Mouse (Mus musculus): ENCODE measurements around the gene Ormdl3. TPM values are rescaled to one million over a fixed set of nuclear protein-coding genes. Genes with fewer than 3 reads are reported as not detected.

The Ormdl3 gene
- 90.2 TPM for polyA plus RNA-seq (2017; shearing (Covaris generic))

DNA sequence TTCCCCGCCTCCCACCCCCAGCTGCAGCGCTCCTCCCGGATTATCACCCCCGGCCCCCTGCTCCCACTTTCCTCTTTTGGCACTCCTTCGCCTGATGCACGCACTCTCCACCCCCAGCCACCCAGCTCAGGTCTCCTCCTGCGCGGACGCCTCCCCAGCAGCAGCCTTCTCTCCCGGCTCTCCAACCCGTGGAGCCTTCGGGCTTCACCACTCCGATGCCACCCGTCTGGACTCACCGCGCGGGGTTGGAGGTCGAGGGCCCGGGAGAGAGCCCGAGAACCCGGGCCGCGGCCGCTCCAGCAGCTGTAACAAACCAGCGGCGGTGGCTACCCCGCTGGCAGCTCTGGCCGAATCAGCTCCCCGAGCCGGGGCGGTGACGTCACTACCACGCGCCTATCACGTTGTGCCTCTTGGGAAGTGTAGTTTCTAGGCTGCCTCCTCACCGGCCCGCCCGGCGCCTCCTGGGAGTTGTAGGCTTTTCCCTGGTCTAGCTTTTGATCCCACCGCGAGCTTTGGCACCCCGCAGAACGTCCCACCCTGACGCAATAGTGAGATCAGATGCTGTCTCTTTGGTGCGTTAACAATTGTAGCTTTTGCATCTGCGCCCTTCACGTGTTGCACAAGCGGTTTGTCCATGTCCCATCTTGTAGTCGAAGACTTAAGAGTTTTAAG, at the start of gene Ormdl3:
Gene Ormdl3, minus strand, starts transcription at position 477 of the 672 bp plus-strand sequence.

DNA sequence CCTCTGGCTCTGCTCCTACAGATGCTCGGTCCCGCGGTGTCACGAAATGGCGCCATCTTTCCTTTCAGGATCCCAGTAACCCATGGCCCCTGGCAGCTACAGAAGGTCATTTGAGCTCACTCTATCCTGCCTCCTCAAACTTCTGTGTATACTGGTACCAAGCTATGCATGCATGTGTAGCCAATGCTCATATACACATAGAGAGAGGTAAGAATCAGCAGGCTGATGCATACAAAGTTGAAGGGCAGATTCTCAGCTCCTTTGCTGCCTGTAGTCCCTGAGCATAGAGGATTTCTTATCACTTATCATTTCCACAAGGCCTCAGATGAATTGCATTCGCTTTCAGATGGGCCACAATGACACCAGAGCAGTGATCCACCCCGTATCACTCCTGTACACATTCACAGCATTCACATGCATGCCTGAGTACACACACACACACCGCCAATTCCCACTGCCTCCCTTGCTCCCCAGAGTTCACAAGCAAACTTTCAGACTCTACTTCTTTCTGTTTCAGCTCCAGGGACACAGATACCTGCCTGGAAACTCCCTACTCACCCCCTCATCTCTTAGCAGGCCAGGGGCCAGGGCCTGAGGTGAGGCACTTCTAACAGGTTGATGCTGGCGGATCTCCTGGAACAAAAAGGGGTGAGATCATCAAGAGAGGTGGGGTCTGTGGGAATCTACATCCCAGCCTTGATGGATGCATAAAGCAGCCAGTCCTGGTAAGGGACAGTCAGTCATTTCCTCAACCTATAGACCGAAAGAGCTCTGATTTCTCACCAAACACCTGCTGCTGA, 38.6 kb upstream of the Ormdl3 start, which contains the start of the genes Gm12355 and Gsdma3:
Gene Gm12355, minus strand, starts transcription at position 51 of the 800 bp plus-strand sequence.
Gene Gsdma3, plus strand, starts transcription at position 750 of the 800 bp plus-strand sequence.

DNA sequence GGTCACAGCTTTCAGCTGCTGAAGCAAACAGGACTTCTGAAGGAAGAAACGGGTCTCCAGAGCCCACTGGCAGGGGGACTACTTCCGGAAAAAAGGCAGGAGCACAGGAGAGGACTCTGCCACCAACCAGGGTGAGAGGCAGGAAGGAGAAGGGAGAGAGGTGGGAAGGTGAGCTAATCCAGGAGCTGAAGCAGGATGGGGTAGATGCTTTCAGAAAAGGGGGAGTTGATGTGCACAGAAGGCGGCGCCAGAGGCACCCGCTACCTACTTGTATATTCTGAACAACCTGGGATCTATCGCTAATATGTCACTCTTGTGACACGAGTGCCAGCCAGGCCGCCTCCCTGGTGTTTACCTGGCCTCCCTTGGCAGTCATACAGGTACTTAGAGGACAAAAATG, 10.8 kb upstream of the Ormdl3 start, which contains the start of gene Lrrc3c:
Gene Lrrc3c, plus strand, starts transcription at position 301 of the 400 bp plus-strand sequence.

DNA sequence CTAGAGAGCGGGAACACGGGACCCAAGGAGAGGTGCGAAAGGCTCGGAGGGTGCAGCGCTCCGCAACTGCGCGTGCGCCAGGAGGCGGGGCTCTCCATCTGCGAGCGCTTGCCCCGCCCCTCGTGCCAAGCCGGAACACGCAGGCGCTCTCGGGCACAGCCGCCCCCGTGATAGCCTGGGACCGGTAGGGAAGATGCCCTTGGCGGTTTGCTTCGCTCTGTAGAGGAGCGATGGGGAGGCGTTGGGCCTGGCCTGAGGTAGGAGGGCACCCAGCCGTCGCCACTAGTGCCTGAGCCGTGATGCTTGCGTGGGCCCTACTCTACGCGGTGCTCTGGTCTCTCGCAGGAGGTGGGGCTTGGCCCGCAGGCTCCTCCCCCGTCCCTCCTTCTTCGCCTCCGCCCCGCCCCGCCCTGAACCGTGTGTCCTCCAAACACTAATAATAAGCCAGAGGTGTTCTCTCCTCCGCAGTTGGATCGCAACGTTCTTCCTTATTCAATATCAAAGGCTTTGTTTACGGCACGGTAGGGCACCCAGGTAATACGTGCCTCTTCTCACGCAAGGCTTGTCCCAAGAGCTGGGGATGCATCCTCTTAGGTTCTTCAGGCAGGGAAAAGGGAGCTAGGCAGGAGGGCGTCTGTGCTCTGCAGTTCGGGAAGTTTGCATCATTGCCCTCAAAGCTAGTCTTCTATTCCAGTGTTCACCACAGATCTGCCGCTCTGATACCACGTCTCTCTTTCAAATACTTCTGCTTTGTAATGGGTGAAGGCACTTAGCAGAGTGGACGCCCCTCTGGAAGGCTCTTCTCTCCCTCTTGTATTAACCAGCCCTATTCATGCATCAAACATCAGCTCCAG, 36.0 kb downstream of the Ormdl3 start, which contains the start of gene Zpbp2:
Gene Zpbp2, plus strand, starts transcription at position 123 of the 854 bp plus-strand sequence.

GRCm38 (mm10) chr11:98545711-98546231, 41.4 kb downstream of the Ormdl3 start, which contains the start of gene Ikzf3:
Gene Ikzf3, minus strand, starts transcription at chr11:98546031.

Other genes starting within 250 kb of the Ormdl3 start
- not detected for gene Ppp1r1b, start 239.0 kb downstream of the Ormdl3 start, polyA plus RNA-seq (2017; shearing (Covaris generic))
- 78.8 TPM for gene Stard3, start 229.0 kb downstream of the Ormdl3 start, polyA plus RNA-seq (2017; shearing (Covaris generic))
- gene Tcap, start 203.6 kb downstream of the Ormdl3 start, polyA plus RNA-seq (2017; shearing (Covaris generic)), result not detected
- gene Pnmt, start 200.9 kb downstream of the Ormdl3 start, polyA plus RNA-seq (2017; shearing (Covaris generic)), result not detected
- 15.1 TPM for gene Pgap3, start 186.9 kb downstream of the Ormdl3 start, polyA plus RNA-seq (2017; shearing (Covaris generic))
- gene Erbb2, start 174.9 kb downstream of the Ormdl3 start, polyA plus RNA-seq (2017; shearing (Covaris generic)), result 0.32 TPM
- gene Mien1, start 148.4 kb downstream of the Ormdl3 start, polyA plus RNA-seq (2017; shearing (Covaris generic)), result 204 TPM
- 6.2 TPM for gene Grb7, start 141.0 kb downstream of the Ormdl3 start, polyA plus RNA-seq (2017; shearing (Covaris generic))
- 58.0 TPM for gene Ikzf3, start 41.3 kb downstream of the Ormdl3 start, polyA plus RNA-seq (2017; shearing (Covaris generic))
- gene Zpbp2, start 36.3 kb downstream of the Ormdl3 start, polyA plus RNA-seq (2017; shearing (Covaris generic)), result 5.6 TPM
- gene Lrrc3c, start 10.9 kb upstream of the Ormdl3 start, polyA plus RNA-seq (2017; shearing (Covaris generic)), result not detected
- 4.6 TPM for gene Gm12355, start 38.3 kb upstream of the Ormdl3 start, polyA plus RNA-seq (2017; shearing (Covaris generic))
- gene Gsdma3, start 39.0 kb upstream of the Ormdl3 start, polyA plus RNA-seq (2017; shearing (Covaris generic)), result not detected
- gene Gsdma2, start 59.4 kb upstream of the Ormdl3 start, polyA plus RNA-seq (2017; shearing (Covaris generic)), result not detected
- gene Gsdma, start 77.0 kb upstream of the Ormdl3 start, polyA plus RNA-seq (2017; shearing (Covaris generic)), result not detected
- 60.8 TPM for gene Psmd3, start 95.2 kb upstream of the Ormdl3 start, polyA plus RNA-seq (2017; shearing (Covaris generic))
- not detected for gene Csf3, start 113.9 kb upstream of the Ormdl3 start, polyA plus RNA-seq (2017; shearing (Covaris generic))
- 64.9 TPM for gene Med24, start 142.1 kb upstream of the Ormdl3 start, polyA plus RNA-seq (2017; shearing (Covaris generic))
- gene Thra, start 153.3 kb upstream of the Ormdl3 start, polyA plus RNA-seq (2017; shearing (Covaris generic)), result 6.6 TPM
- 11.5 TPM for gene Nr1d1, start 188.0 kb upstream of the Ormdl3 start, polyA plus RNA-seq (2017; shearing (Covaris generic))
- gene Msl1, start 208.1 kb upstream of the Ormdl3 start, polyA plus RNA-seq (2017; shearing (Covaris generic)), result 10.9 TPM
- gene Casc3, start 217.5 kb upstream of the Ormdl3 start, polyA plus RNA-seq (2017; shearing (Covaris generic)), result 10.2 TPM
- gene Rapgefl1, start 249.4 kb upstream of the Ormdl3 start, polyA plus RNA-seq (2017; shearing (Covaris generic)), result 0.35 TPM